Mouse (Mus musculus) hindbrain, embryonic 13.5 days (tissue): ENCODE data around the gene Map2. TPM values are rescaled to one million over a fixed set of nuclear protein-coding genes. Genes with fewer than 3 reads are reported as not detected.

ENCODE experiments used
- ATAC-seq: fragments of 200-750 bp; cut with Nextera tagmentation; 2 replicates; pipeline ENCODE4 v1.8.0; 2017; ENCODE audit warnings: moderate TSS enrichment; ENCODE audit not compliant: low FRiP score
- H3K27ac ChIP-seq: fragments of 300-500 bp; sonication (generic); 2 replicates; pipeline ENCODE4 v1.5.1; 2015; ENCODE audit warnings: inconsistent platforms, mild to moderate bottlenecking, moderate library complexity
- H3K27me3 ChIP-seq: fragments of 300-500 bp; sonication (generic); 2 replicates; pipeline ENCODE4 v1.6.1; 2015; ENCODE audit warnings: mild to moderate bottlenecking, inconsistent platforms
- H3K36me3 ChIP-seq: fragments of 300-500 bp; sonication (generic); 2 replicates; pipeline ENCODE4 v1.6.1; 2015; ENCODE audit warnings: mild to moderate bottlenecking, inconsistent platforms
- H3K4me1 ChIP-seq: fragments of 300-500 bp; sonication (generic); replicated peaks from 2 replicates; pipeline ENCODE4 v1.6.1; 2015; ENCODE audit warnings: inconsistent platforms
- H3K4me2 ChIP-seq: fragments of 300-500 bp; sonication (generic); 2 replicates; pipeline ENCODE4 v1.6.1; 2015; ENCODE audit warnings: inconsistent platforms, mild to moderate bottlenecking, moderate library complexity
- H3K4me3 ChIP-seq: fragments of 300-500 bp; sonication (generic); 2 replicates; pipeline ENCODE4 v1.5.1; 2015; ENCODE audit warnings: mild to moderate bottlenecking, inconsistent platforms
- H3K9ac ChIP-seq: fragments of 300-500 bp; sonication (generic); 2 replicates; pipeline ENCODE4 v1.6.1; 2015; ENCODE audit warnings: mild to moderate bottlenecking, inconsistent platforms
- H3K9me3 ChIP-seq: fragments of 300-500 bp; sonication (generic); 2 replicates; pipeline ENCODE4 v1.6.1; 2016; ENCODE audit warnings: inconsistent platforms
- WGBS: fragments of 180-500 bp; shearing (Covaris S2); methylation state at CpG from one replicate; pipeline ENCODE4 v1.1.7; 2015; 5-methylcytosine and 5-hydroxymethylcytosine counted together
- polyA plus RNA-seq: library from polyadenylated mRNA; unstranded; fragments of >200 nt; fragmentation: Nextera tagmentation; extraction: Ambion mirVana; gene quantifications from 2 replicates; pipeline ENCODE4 v1.2.1, GENCODE M21; 2015

Map2 gene
- polyA plus RNA-seq, 1 experiment from 2014 or later = 445 TPM

DNA sequence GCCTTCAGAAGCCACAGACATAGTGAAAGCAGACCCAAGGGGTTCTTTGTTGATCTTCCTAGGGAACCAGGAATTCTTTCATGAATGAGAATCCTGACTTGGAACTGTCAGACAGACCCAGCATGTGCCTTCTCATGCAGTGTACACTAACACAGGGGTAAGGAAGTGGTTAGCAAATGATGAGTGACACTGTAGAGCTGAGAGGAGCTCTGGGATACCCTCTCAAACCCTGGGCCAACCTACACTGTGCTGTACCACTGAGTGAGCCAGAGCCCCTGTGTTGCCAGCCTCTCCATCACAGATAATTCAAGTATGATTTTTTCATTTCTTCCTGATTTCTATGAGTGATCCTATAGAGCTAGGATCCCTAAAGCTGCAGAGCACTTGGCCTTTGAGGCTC, 255.9 kb downstream of the Map2 start:
- Histone ChIP-seq H3K27ac (peak overlapping the region; percentile 6; the same call in 1 of the 2 replicates), H3K4me2 (no peak overlapping the region), H3K27me3 (no peaks in the 10 kb centered on the region), H3K4me3 (no peak overlapping the region), H3K9ac (no peak overlapping the region), H3K4me1 (no peaks in the 10 kb centered on the region), H3K36me3 (peaks cover 55% of the 10 kb centered on the region), H3K9me3 (no peaks in the 10 kb centered on the region)
- no peak for ATAC-seq

DNA sequence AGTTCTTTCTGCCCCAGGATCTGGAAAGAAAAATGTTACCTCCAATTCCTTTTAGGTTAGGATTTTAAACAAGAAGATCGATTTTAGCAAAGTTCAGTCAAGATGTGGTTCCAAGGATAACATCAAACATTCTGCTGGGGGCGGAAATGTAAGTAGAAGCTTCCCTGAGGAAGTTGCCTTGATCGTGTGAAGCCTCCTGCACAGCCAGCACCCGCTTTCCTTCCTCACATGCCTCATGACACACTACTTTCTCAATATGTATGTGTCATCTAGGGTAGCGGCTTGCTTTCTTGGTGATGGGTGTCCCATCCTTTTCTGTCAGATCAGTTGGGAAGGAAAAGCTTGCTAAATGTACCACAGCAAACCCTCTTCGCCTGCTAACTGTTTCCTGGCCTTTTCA, 256.4 kb downstream of the Map2 start:
- no peak for ATAC-seq
- Histone ChIP-seq H3K4me1 (no peaks in the 10 kb centered on the region), H3K36me3 (peaks cover 50% of the 10 kb centered on the region), H3K9me3 (no peaks in the 10 kb centered on the region), H3K4me3 (no peak overlapping the region), H3K27ac (no peak overlapping the region), H3K27me3 (no peaks in the 10 kb centered on the region), H3K4me2 (no peak overlapping the region), H3K9ac (no peak overlapping the region)
- WGBS = 90% methylated on average over 6 of the region's 6 CpGs

DNA sequence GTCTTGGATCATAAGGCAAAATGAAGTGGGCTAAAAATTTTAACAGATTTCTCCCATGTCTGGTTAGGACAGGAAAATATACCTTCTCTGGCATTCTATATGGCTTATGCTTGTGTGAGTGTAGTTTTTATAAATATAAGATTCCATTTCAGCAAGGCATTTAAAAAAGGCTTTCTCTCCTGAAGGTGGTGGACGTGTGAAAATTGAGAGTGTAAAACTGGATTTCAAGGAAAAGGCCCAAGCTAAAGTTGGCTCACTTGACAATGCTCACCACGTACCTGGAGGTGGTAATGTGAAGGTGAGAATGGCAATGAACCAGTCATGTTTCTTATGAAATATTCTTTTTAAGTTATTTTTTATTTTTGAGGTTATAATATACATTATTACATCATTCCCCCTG, 263.0 kb downstream of the Map2 start:
- Histone ChIP-seq H3K4me2 (no peak overlapping the region), H3K27ac (no peak overlapping the region), H3K27me3 (no peaks in the 10 kb centered on the region), H3K36me3 (peaks cover 56% of the 10 kb centered on the region), H3K9ac (no peak overlapping the region), H3K4me3 (no peak overlapping the region), H3K4me1 (no peaks in the 10 kb centered on the region), H3K9me3 (no peaks in the 10 kb centered on the region)
- 95% methylated on average over 2 of the region's 2 CpGs for WGBS
- no peak for ATAC-seq

DNA sequence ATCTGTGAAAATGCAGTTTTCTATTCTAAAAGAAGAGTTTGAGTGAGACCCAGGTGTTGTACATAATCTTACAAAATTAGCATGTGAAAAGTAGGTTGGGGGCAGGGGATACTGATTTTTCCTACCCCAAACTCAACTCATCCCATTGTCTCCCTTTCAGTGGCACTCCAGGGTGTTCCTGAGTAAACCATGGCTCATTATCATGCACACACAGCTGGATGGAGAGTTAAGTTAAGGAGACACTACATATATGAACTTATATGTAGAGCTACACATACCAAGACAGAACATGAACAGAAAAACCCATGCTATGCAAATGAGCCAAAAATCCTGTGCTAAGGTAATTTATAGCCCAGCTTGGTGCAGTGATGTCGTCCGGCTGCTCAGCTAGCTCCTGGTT, 267.8 kb downstream of the Map2 start:
- Histone ChIP-seq H3K27ac (no peak overlapping the region), H3K36me3 (peaks cover 51% of the 10 kb centered on the region), H3K9ac (no peak overlapping the region), H3K4me2 (no peak overlapping the region), H3K4me3 (no peak overlapping the region), H3K27me3 (no peaks in the 10 kb centered on the region), H3K9me3 (no peaks in the 10 kb centered on the region), H3K4me1 (no peaks in the 10 kb centered on the region)
- 67% methylated on average over 2 of the region's 2 CpGs for WGBS
- ATAC-seq = no peak

DNA sequence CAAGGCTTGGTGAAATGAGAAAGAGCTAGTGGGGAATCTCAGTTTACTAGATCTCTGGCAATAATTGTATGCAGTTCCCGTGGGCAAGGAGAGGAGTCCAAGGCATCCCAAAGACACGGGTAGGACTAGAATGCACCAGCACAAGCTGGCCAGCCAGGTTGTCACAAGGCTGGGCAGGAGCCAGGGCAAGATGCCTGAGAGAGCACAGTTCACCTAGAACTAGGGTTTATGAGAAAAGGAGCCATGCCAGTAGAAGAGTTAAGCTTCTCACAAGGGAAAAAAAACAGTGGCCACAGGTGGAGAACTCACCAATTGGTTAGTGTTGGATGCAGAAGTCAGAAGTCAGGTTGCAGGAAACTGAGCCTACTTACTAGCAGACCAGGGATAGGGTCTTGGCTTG, 274.4 kb downstream of the Map2 start:
- H3K4me3 ChIP-seq = no peak overlapping the region
- no peaks in the 10 kb centered on the region for H3K9me3 ChIP-seq
- H3K27me3 ChIP-seq = no peaks in the 10 kb centered on the region
- H3K4me1 ChIP-seq = no peaks in the 10 kb centered on the region; the same call in 1 of the 2 replicates
- no peak overlapping the region for H3K4me2 ChIP-seq
- no peak overlapping the region for H3K27ac ChIP-seq
- H3K36me3 ChIP-seq = peaks cover 3% of the 10 kb centered on the region
- H3K9ac ChIP-seq = no peak overlapping the region
- no peak for ATAC-seq
- WGBS = 68% methylated on average over 2 of the region's 2 CpGs

DNA sequence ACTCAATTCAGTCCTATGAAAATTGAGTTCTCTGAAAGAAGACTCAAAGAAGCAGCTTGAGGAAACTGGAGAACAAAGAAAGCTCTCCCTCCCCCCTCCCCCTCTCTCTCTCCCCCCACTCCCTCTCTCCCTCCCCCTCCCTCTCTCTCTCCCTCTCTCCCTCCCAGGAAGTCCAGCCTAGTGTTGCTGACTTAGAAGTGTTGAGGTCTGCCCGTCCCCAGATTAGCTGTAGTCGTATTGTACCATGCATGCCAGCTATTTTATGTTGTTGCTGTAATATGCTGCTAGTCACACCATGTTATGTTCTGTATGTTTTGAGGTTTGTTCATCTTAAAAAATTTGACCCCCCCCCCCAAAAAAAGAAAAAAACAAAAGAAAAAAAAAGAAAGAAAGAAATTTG, 281.5 kb downstream of the Map2 start:
- no peaks in the 10 kb centered on the region for H3K27me3 ChIP-seq
- no peak overlapping the region for H3K27ac ChIP-seq
- H3K4me2 ChIP-seq = no peak overlapping the region
- WGBS = 22% methylated on average over 2 of the region's 2 CpGs
- H3K9ac ChIP-seq = no peak overlapping the region
- no peak for ATAC-seq
- H3K4me1 ChIP-seq = no peaks in the 10 kb centered on the region
- no peak overlapping the region for H3K4me3 ChIP-seq
- H3K9me3 ChIP-seq = no peaks in the 10 kb centered on the region
- no peaks in the 10 kb centered on the region for H3K36me3 ChIP-seq

DNA sequence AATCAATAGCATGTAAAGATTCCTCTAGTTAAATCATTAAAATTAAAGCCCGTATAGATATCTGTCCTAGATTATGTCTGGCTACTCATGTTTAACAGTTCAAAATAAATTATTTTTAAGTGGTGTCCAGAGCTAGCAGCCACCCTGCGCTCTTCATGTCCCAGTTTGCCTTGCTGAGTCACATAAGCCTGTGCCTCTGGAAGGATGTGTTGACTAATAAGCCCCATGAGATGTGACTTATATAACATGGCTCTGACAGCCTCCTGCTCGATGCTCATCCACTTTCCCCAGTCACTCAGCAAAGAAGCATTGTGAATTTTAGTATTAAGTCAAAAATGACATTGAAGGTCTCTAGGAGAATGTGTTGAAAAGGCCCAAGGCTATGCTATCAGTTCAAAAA, 282.7 kb downstream of the Map2 start:
- 75% methylated on average over 3 of the region's 3 CpGs for WGBS
- ATAC-seq = no peak
- H3K36me3 ChIP-seq = no peaks in the 10 kb centered on the region

DNA sequence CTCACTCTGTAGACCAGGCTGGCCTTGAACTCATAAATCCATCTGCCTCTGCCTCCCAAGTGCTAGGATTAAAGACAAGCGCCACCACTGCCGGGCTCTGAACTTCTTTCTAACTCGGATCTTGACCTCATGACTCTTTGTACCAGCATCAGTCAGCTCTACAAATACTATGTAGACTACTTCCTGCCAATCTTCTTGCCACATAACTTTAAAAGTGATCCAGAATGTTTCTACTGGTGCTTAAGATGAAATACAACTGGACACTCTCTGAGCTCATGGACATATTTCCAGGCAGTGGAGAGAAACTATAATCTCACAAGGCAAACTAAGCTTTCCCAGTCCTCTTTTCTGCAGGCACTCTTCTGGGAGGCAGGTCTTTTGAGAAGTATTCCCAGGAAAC, 284.3 kb downstream of the Map2 start:
- WGBS = 78% methylated on average over 3 of the region's 3 CpGs

More for the DNA sequence above, 282.7 kb downstream of the Map2 start:
- Histone ChIP-seq H3K4me1 (no peaks in the 10 kb centered on the region), H3K27ac (no peak overlapping the region), H3K4me2 (no peak overlapping the region), H3K27me3 (no peaks in the 10 kb centered on the region), H3K4me3 (no peak overlapping the region), H3K9ac (no peak overlapping the region), H3K9me3 (no peaks in the 10 kb centered on the region)

DNA sequence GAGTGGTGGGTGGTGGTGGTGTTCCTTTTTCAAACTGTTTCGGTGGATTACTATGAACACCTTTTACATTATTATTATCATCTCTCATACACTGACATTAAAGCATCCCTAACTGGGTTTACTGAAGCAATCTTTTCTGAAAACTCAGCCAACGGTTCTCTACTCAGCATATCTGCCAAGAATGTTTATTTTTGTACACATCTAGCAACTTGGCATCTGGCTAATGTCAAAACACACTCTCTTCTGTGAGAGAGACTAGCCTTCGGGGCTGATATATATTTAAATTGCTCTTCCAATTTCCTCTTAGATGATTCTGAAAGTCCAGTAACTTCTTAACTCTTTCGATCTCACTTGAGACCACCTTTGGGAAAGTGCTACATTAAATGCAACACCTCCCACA, 285.8 kb downstream of the Map2 start:
- Histone ChIP-seq H3K36me3 (no peaks in the 10 kb centered on the region), H3K9ac (no peak overlapping the region), H3K4me3 (no peak overlapping the region), H3K9me3 (no peaks in the 10 kb centered on the region), H3K4me1 (no peaks in the 10 kb centered on the region), H3K4me2 (no peak overlapping the region), H3K27me3 (no peaks in the 10 kb centered on the region), H3K27ac (no peak overlapping the region)
- WGBS = 90% methylated on average over 4 of the region's 4 CpGs
- no peak for ATAC-seq

More for the DNA sequence above, 284.3 kb downstream of the Map2 start:
- no peaks in the 10 kb centered on the region for H3K4me1 ChIP-seq
- no peak overlapping the region for H3K27ac ChIP-seq
- no peak overlapping the region for H3K4me2 ChIP-seq
- no peaks in the 10 kb centered on the region for H3K36me3 ChIP-seq
- H3K9ac ChIP-seq = no peak overlapping the region
- H3K27me3 ChIP-seq = no peaks in the 10 kb centered on the region
- H3K9me3 ChIP-seq = no peaks in the 10 kb centered on the region
- no peak for ATAC-seq
- H3K4me3 ChIP-seq = no peak overlapping the region

DNA sequence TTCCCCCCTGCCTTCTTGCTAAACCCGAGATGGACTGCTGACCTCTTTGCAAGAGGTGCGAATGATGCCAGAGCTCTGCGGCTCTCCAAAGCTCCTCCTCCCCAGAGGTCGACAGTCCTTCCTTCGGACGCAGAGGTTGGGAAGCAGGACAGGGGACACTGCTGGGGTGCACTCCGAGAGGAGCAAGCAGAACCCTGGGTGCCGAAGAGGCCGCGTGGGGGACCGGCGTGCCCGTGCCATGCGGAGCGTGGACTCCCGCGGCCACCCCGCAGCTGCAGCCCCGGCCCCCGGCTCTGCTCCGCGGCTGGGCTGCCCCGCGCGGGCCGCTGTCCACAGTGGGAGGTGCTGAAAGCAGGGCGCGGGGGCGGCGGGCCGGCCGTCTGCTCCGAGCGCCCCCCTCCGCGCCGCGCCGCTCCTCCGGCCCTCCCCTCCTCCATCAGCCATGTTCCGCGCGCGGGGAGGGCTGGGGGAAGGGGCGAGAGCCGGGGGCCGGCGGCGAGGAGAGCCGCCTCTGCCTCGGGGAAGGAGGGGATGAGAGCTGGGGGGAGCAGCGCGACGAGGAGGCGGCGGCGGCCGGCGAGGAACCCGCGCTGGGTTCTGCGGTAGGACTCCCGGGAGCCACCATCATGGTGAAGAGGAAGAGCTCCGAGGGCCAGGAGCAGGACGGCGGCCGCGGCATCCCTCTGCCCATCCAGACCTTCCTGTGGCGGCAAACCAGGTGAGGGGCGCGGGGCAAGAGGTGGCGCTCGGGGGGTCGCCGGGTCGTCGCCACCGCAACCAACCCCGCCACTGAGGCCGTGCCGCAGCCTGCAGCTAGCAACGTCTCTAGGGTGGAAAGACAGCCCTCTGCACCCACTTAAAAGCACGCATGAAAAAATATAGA, 293.0 kb downstream of the Map2 start, which contains the start of gene Unc80:
Gene Unc80 (plus strand): TSS at position 547 of the 883 bp plus-strand sequence.
- Histone ChIP-seq H3K27ac (peak within 1 kb of the TSS; percentile 73), H3K4me3 (peak within 1 kb of the TSS; percentile 74), H3K9ac (peak within 1 kb of the TSS; percentile 88), H3K4me1 (peaks cover 12% of the 10 kb centered on the region), H3K36me3 (no peaks in the 10 kb centered on the region; the same call in 1 of the 2 replicates), H3K9me3 (no peaks in the 10 kb centered on the region), H3K27me3 (no peaks in the 10 kb centered on the region), H3K4me2 (peak within 1 kb of the TSS; percentile 82)
- WGBS = under 1% methylated on average over 56 of the region's 83 CpGs
- peak; percentile 94 for ATAC-seq

DNA sequence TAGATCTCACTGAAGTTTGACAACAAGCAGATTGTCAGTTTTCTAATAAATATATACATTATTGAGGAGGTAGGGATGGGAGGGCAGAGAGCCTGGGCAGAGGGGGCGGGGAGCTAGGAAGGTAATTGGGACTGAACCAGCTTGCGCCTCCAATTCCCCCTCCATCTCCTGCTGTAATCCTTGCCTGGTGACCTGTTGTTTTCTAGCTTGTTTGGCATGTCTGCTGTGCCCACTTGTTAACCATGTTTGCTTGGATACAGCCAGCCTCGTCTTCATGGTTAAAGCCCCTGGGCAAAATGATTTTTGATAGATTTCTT, 293.6 kb downstream of the Map2 start:
- WGBS = 10% methylated on average over 3 of the region's 3 CpGs
- peak overlapping the region; percentile 74 for H3K4me3 ChIP-seq
- no peak overlapping the region for H3K27ac ChIP-seq
- peak overlapping the region; percentile 88 for H3K9ac ChIP-seq
- H3K4me1 ChIP-seq = peaks cover 12% of the 10 kb centered on the region
- no peaks in the 10 kb centered on the region for H3K9me3 ChIP-seq
- no peaks in the 10 kb centered on the region; the same call in 1 of the 2 replicates for H3K36me3 ChIP-seq
- peak; percentile 60; the same call in 1 of the 2 replicates for ATAC-seq
- H3K4me2 ChIP-seq = peak overlapping the region; percentile 82
- no peaks in the 10 kb centered on the region for H3K27me3 ChIP-seq

DNA sequence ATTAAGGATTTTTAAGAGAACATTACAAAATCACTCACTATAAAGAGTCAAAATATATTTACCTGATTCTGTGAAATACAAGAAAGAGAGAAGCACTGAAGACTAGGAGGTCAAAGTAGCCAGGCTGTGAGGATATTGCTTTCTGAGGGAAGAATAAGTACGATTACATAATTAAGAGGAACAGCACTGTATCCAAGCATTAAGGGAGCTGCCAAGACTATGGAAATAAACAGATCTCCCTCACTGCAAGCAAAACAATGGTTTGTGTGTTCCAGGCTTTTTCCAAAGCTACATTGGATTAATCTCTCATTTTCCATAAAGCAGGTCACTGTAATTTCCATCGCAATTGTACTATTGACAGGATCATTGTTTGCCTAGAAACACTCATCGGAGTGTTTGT, 307.7 kb downstream of the Map2 start:
- no peak for ATAC-seq
- WGBS = 80% methylated on average over 3 of the region's 3 CpGs
- Histone ChIP-seq H3K27ac (no peak overlapping the region), H3K4me3 (no peak overlapping the region), H3K4me1 (no peaks in the 10 kb centered on the region), H3K9ac (no peak overlapping the region), H3K4me2 (no peak overlapping the region), H3K27me3 (no peaks in the 10 kb centered on the region), H3K9me3 (no peaks in the 10 kb centered on the region), H3K36me3 (0 out of 2 replicates have a peak, but pooled peaks cover 2% of the 10 kb centered on the region)
